Mouse (Mus musculus): ENCODE measurements around the gene Rpia.

DNA sequence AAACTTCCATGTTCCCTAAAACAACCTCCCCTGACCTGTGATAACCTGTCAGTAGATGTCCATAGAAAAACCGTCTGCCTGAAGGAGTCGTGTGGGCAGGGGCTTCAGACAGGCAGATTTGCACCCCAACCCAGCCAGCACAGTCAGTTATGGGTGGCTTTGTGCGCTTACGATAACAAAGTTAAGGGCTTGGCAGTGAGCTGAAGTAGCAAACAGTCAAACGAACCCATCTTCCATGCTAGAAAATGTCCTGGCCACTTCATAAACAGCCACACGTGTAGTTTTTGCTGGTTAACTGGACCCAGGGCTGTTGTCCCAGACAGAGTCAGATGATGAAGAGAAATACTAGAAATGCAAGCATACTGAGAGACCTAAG lies 40.1 kb downstream of the Rpia start:
- TF ChIP-seq CTCF (IDR thresholded peaks at IDR 0.05; ENCODE audit: insufficient read depth, low read depth, low read length) = no peak
- TF ChIP-seq POLR2A (IDR thresholded peaks at IDR 0.05; ENCODE audit: insufficient read depth, low read depth, low read length) = no peak

Measured in olfactory bulb, adult 2 months (tissue).